Mouse (Mus musculus) heart, postnatal 0 days (tissue): ENCODE measurements at regions not wholly inside any gene's neighbourhood (a gene's known extent, or its start where the extent isn't known, plus 50 kb on each side); places are given as distances from the start of the nearest gene placed in this dataset.

Source experiments
- CTCF ChIP-seq: IDR thresholded peaks from 2 replicates; pipeline ENCODE4 v1.5.1; 2016; ENCODE audit warnings: antibody characterized with exemption, control low read depth, low read depth
- EP300 ChIP-seq: IDR thresholded peaks from 2 replicates; pipeline ENCODE4 v1.6.1; 2016; ENCODE audit warnings: antibody characterized with exemption, low read depth

- no peak for TF ChIP-seq CTCF
- TF ChIP-seq EP300 = no peak
Measured at GRCm38 (mm10) chr4:106113747-106114146, 202.3 kb upstream of the Usp24 start.
